1 mouse cellular context compared by ENCODE assay signal in genomic region chr19:6994489-6994888, GRCm38 (mm10).
TF ChIP-seq lines count a peak whose summit lies in the region.

No protein-coding gene starts in this region.

TF ChIP-seq in CH12.LX, 34 proteins besides CTCF, POLR2A, EP300 and RAD21 (continued from another document):
- TF ChIP-seq MAFK (IDR thresholded peaks at IDR 0.05; ENCODE audit: insufficient replicate concordance, low read length) (no peak), ZNF384 (IDR thresholded peaks at IDR 0.05; ENCODE audit: low read depth, low read length) (no peak), KAT2A (IDR thresholded peaks at IDR 0.05; ENCODE audit: insufficient replicate concordance, low read length) (no peak), ZMIZ1 (IDR thresholded peaks at IDR 0.05; ENCODE audit: low read depth, low read length) (no peak), ETS1 (conservative IDR thresholded peaks at IDR 0.05; ENCODE audit: low read depth, low read length) (no peak), ZKSCAN1 (IDR thresholded peaks at IDR 0.05; ENCODE audit: borderline replicate concordance, low read depth, low read length) (no peak), RCOR1 (conservative IDR thresholded peaks at IDR 0.05; ENCODE audit: low read depth, low read length) (no peak), BHLHE40 (IDR thresholded peaks at IDR 0.05; ENCODE audit: low read depth, low read length) (no peak), HCFC1 (IDR thresholded peaks at IDR 0.05; ENCODE audit: low read depth, low read length) (no peak), MEF2A (IDR thresholded peaks at IDR 0.05; ENCODE audit: borderline replicate concordance, low read depth, low read length) (no peak)
